Mouse (Mus musculus): ENCODE results near the gene Ninj1.
A peak's percentile ranks its signal among the peaks of the same experiment; 100 is the strongest.

GRCm38 (mm10) chr13:49169448-49170207, 17.7 kb upstream of the Ninj1 start:
- TF ChIP-seq CTCF (IDR thresholded peaks at IDR 0.05; ENCODE audit: insufficient read depth, low read length), result peak; percentile 79
- no peak for TF ChIP-seq POLR2A (IDR thresholded peaks at IDR 0.05; ENCODE audit: borderline replicate concordance, extremely low read depth, low read depth, low read length)

Data from lung, adult 2 months (tissue).